Mouse (Mus musculus) megakaryocyte, embryonic 14.5 days (primary cell): ENCODE results near the gene Ppp3r2.

Experiments
- FLI1 ChIP-seq: IDR thresholded peaks from 2 replicates; pipeline ENCODE4 v1.6.1; 2012; ENCODE audit warnings: low read length, inconsistent platforms, mixed read lengths
- GATA1 ChIP-seq: IDR thresholded peaks from 3 replicates; pipeline ENCODE4 v1.6.1; 2012; ENCODE audit warnings: mixed read lengths, low read length, inconsistent platforms, borderline replicate concordance

GRCm38 (mm10) chr4:49680171-49680875, 1.5 kb downstream of the Ppp3r2 start:
- no peak for TF ChIP-seq GATA1
- TF ChIP-seq FLI1, result no peak
